Mouse (Mus musculus) midbrain, embryonic 11.5 days (tissue): ENCODE results near the gene Tfpt. TPM values are rescaled to one million over a fixed set of nuclear protein-coding genes. Genes with fewer than 3 reads are reported as not detected.
"Not testable (repeated sequence)": the region's sequence is repeated elsewhere in the genome, so short reads cannot be mapped to it uniquely, and the experiment has no call there.

Source experiments
- ATAC-seq: fragments of 200-750 bp; cut with Nextera tagmentation; 2 replicates; pipeline ENCODE4 v1.8.0; 2017; ENCODE audit warnings: moderate TSS enrichment, moderate library complexity; ENCODE audit not compliant: low FRiP score
- DNase-seq: peaks from one replicate; pipeline ENCODE4 v3.0.0; 2015; ENCODE audit warnings: low spot score; ENCODE audit errors: missing footprints
- H3K27ac ChIP-seq: fragments of 300-500 bp; sonication (generic); 2 replicates; pipeline ENCODE4 v1.5.1; 2014; ENCODE audit warnings: low read depth, low read length
- H3K27me3 ChIP-seq: fragments of 300-500 bp; sonication (generic); 2 replicates; pipeline ENCODE4 v1.6.1; 2014; ENCODE audit warnings: mild to moderate bottlenecking, low read length, moderate library complexity, mixed read lengths; ENCODE audit not compliant: control insufficient read depth, insufficient read depth
- H3K36me3 ChIP-seq: fragments of 300-500 bp; sonication (generic); 2 replicates; pipeline ENCODE4 v1.6.1; 2014; ENCODE audit warnings: mild to moderate bottlenecking, low read length, moderate library complexity, mixed read lengths; ENCODE audit not compliant: control insufficient read depth, insufficient read depth
- H3K4me1 ChIP-seq: fragments of 300-500 bp; sonication (generic); 2 replicates; pipeline ENCODE4 v1.6.1; 2014; ENCODE audit warnings: low read length; ENCODE audit not compliant: control insufficient read depth, insufficient read depth
- H3K4me2 ChIP-seq: fragments of 300-500 bp; sonication (generic); 2 replicates; pipeline ENCODE4 v1.6.1; 2014; ENCODE audit warnings: mild to moderate bottlenecking, moderate library complexity
- H3K4me3 ChIP-seq: fragments of 300-500 bp; sonication (generic); 2 replicates; pipeline ENCODE4 v1.5.1; 2014; ENCODE audit warnings: low read depth, low read length
- H3K9ac ChIP-seq: fragments of 300-500 bp; sonication (generic); 2 replicates; pipeline ENCODE4 v1.6.1; 2014; ENCODE audit warnings: low read length
- H3K9me3 ChIP-seq: fragments of 300-500 bp; sonication (generic); 2 replicates; pipeline ENCODE4 v1.6.1; 2016; ENCODE audit warnings: low read length; ENCODE audit not compliant: control insufficient read depth
- WGBS: fragments of 180-500 bp; shearing (Covaris S2); extraction: QIAGEN DNeasy Blood & Tissue Kit; methylation state at CpG from one replicate; pipeline ENCODE4 v1.1.7; 2014; 5-methylcytosine and 5-hydroxymethylcytosine counted together
- microRNA-seq: library from miRNA; unstranded; fragments of <30 nt; microRNA quantifications from one replicate; pipeline ENCODE4, GENCODE M21; 2017
- polyA plus RNA-seq: library from polyadenylated mRNA; unstranded; fragments of >200 nt; fragmentation: Nextera tagmentation; extraction: Ambion mirVana; gene quantifications from 2 replicates; pipeline ENCODE4 v1.2.1, GENCODE M21; 2014

The Tfpt gene
- polyA plus RNA-seq, 1 experiment from 2014 or later, result 29.9 TPM

DNA sequence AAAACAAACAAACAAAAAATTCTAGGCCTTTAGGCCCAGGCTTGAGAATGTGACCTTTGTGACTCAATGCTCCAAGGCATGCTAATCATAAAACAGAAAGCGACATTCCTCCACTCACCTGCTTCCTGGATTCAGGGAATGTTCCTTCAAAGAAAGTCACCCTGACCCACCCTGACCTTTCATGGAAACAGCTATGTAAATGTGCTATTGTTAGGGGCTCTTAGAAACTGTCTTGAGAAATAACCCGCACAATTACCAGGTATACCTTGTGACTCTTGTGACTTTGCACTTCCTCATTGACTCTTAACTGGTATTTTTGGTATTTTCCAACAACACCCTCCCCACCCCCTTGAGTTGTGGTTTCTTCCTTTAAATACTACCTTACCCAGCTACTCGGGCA is 59.1 kb downstream of the Tfpt start:
- not testable (repeated sequence) for ATAC-seq, H3K27me3 ChIP-seq, H3K9me3 ChIP-seq, H3K27ac ChIP-seq, H3K4me1 ChIP-seq, H3K4me2 ChIP-seq, H3K9ac ChIP-seq, H3K36me3 ChIP-seq, H3K4me3 ChIP-seq, DNase-seq
- WGBS, result 90% methylated on average over 3 of the region's 3 CpGs

Small RNAs within 50 kb of the gene (microRNA-seq; reads per million reads assigned to microRNA genes)
- gene Gm25100 (not detected), gene Mir3572 (4.4 reads per million, percentile 19 among the genes with 10 or more reads in this experiment)

Other genes starting within 250 kb of the Tfpt start
- gene Cacng8, start 239.2 kb downstream of the Tfpt start, polyA plus RNA-seq, result 4.0 and 4.7 TPM in 2 replicates
- gene Cacng6, start 205.7 kb downstream of the Tfpt start, polyA plus RNA-seq, result not detected in 2 replicates
- not detected in 2 replicates for gene Tarm1, start 127.3 kb downstream of the Tfpt start, polyA plus RNA-seq
- gene Oscar, start 13.8 kb downstream of the Tfpt start, polyA plus RNA-seq, result 0.08 and 0.25 TPM in 2 replicates
- gene Ndufa3, start 12.6 kb downstream of the Tfpt start, polyA plus RNA-seq, result 299 and 373 TPM in 2 replicates
- gene Prpf31, start 56 bp upstream of the Tfpt start, polyA plus RNA-seq, result 140 and 148 TPM in 2 replicates
- gene Cnot3, start 15.3 kb upstream of the Tfpt start, polyA plus RNA-seq, result 53.6 and 63.0 TPM in 2 replicates
- gene Leng1, start 35.9 kb upstream of the Tfpt start, polyA plus RNA-seq, result 16.4 and 16.9 TPM in 2 replicates
- gene Tmc4, start 47.6 kb upstream of the Tfpt start, polyA plus RNA-seq, result 2.4 and 2.5 TPM in 2 replicates
- 199 and 222 TPM in 2 replicates for gene Tsen34, start 62.9 kb upstream of the Tfpt start, polyA plus RNA-seq
- gene Mboat7, start 63.6 kb upstream of the Tfpt start, polyA plus RNA-seq, result 21.7 and 23.8 TPM in 2 replicates
- 1,245 and 1,271 TPM in 2 replicates for gene Rps9, start 74.1 kb upstream of the Tfpt start, polyA plus RNA-seq
- 0.14 and 0.19 TPM in 2 replicates for gene Pirb, start 90.5 kb upstream of the Tfpt start, polyA plus RNA-seq
- not detected in 2 replicates for gene Gm15448, start 195.8 kb upstream of the Tfpt start, polyA plus RNA-seq
- not detected in 2 replicates for gene Pira2, start 215.1 kb upstream of the Tfpt start, polyA plus RNA-seq